Mouse (Mus musculus) liver, embryonic 15.5 days (tissue): ENCODE results near the gene Sfn. TPM values are rescaled to one million over a fixed set of nuclear protein-coding genes. Genes with fewer than 3 reads are reported as not detected.
"Not testable (repeated sequence)": the region's sequence is repeated elsewhere in the genome, so short reads cannot be mapped to it uniquely, and the experiment has no call there.

Experiments
- ATAC-seq: fragments of 200-750 bp; cut with Nextera tagmentation; 2 replicates; pipeline ENCODE4 v1.8.0; 2017; ENCODE audit warnings: moderate number of reproducible peaks, mild to moderate bottlenecking, moderate library complexity; ENCODE audit not compliant: insufficient read depth
- H3K27ac ChIP-seq: fragments of 300-500 bp; sonication (generic); replicated peaks from 2 replicates; pipeline ENCODE4 v1.5.1; 2015; ENCODE audit warnings: mild to moderate bottlenecking, inconsistent platforms
- H3K27me3 ChIP-seq: fragments of 300-500 bp; sonication (generic); 2 replicates; pipeline ENCODE4 v1.6.1; 2015; ENCODE audit warnings: mild to moderate bottlenecking, inconsistent platforms
- H3K36me3 ChIP-seq: fragments of 300-500 bp; sonication (generic); replicated peaks from 2 replicates; pipeline ENCODE4 v1.6.1; 2015; ENCODE audit warnings: moderate library complexity, mild to moderate bottlenecking, inconsistent platforms
- H3K4me1 ChIP-seq: fragments of 300-500 bp; sonication (generic); replicated peaks from 2 replicates; pipeline ENCODE4 v1.6.1; 2015; ENCODE audit warnings: inconsistent platforms
- H3K4me2 ChIP-seq: fragments of 300-500 bp; sonication (generic); 2 replicates; pipeline ENCODE4 v1.6.1; 2015; ENCODE audit warnings: moderate library complexity, mild to moderate bottlenecking, inconsistent platforms
- H3K4me3 ChIP-seq: fragments of 300-500 bp; sonication (generic); replicated peaks from 2 replicates; pipeline ENCODE4 v1.5.1; 2015; ENCODE audit warnings: mild to moderate bottlenecking, inconsistent platforms
- H3K9ac ChIP-seq: fragments of 300-500 bp; sonication (generic); 2 replicates; pipeline ENCODE4 v1.6.1; 2015; ENCODE audit warnings: moderate library complexity, mild to moderate bottlenecking, inconsistent platforms
- H3K9me3 ChIP-seq: fragments of 300-500 bp; sonication (generic); replicated peaks from 2 replicates; pipeline ENCODE4 v1.6.1; 2016; ENCODE audit warnings: inconsistent platforms
- WGBS: fragments of 180-500 bp; shearing (Covaris S2); methylation state at CpG from one replicate; pipeline ENCODE4 v1.1.7; 2015; ENCODE audit warnings: mixed read lengths; ENCODE audit not compliant: insufficient replicate concordance; 5-methylcytosine and 5-hydroxymethylcytosine counted together
- polyA plus RNA-seq: library from polyadenylated mRNA; unstranded; fragments of >200 nt; fragmentation: Nextera tagmentation; extraction: Ambion mirVana; gene quantifications from 2 replicates; pipeline ENCODE4 v1.2.1, GENCODE M21; 2015

Gene Sfn
- 0.47 and 0.69 TPM in 2 replicates for polyA plus RNA-seq

DNA sequence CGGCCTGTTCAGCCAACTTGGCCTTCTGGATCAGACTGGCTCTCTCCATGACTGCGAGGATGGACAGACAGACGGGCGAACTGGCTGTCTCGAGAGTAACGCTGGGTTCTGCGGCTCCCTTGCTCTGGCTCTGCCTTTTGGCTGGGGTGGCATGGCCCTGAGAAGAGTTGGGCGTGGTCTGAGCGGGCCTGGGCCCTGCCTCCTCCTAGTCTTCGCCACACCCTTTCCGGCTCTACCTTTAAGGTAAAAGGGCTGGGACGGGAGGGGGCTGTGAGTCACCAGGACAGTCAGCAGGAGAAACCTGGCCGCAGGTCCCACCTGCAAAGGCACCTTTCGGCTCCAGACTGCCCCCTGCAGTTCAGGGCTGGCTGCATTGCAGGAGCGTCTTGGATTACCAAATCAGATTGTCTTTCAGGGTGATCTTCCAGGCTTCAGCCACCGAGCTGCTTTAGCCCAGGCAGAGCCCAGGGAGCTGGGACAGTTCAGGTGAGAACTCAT, at the start of gene Sfn:
Gene Sfn (minus strand): TSS at position 448 of the 498 bp plus-strand sequence.
- ATAC-seq: no peak
- peaks cover 33% of the 10 kb centered on the region for H3K4me1 ChIP-seq
- peak within 1 kb of the TSS; percentile 35 for H3K4me3 ChIP-seq
- no peaks in the 10 kb centered on the region for H3K9me3 ChIP-seq
- no peak within 1 kb of the TSS for H3K9ac ChIP-seq
- no peak within 1 kb of the TSS for H3K27ac ChIP-seq
- peak within 1 kb of the TSS; percentile 63 for H3K4me2 ChIP-seq
- WGBS: 2% methylated on average over 16 of the region's 16 CpGs
- peaks cover 57% of the 10 kb centered on the region for H3K27me3 ChIP-seq
- H3K36me3 ChIP-seq: no peaks in the 10 kb centered on the region; the same call in 1 of the 2 replicates

DNA sequence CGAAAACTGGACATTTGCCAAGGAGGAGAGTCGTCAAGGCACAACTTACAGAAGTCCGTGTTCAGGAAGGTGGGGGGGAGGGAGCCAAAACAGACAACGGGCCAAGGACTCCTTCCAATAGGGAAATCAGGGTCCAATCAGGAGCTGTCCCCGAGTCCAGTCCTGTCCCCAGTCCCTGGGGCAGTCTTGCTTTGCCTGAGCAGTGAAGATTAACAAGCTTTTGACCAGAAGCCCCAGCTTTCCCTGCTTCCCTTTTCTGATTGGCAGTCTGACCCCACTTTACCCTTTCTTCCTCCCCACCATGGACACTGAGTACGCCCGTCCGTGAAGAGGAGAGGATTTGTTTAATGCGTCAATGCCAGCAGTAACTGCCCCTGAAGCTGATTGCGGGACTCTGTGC, 49.5 kb upstream of the Sfn start:
- no peak for ATAC-seq
- H3K27ac ChIP-seq: 0 out of 2 replicates have a peak overlapping the region, but pooled peaks have one; percentile 3
- 47% methylated on average over 10 of the region's 10 CpGs for WGBS

DNA sequence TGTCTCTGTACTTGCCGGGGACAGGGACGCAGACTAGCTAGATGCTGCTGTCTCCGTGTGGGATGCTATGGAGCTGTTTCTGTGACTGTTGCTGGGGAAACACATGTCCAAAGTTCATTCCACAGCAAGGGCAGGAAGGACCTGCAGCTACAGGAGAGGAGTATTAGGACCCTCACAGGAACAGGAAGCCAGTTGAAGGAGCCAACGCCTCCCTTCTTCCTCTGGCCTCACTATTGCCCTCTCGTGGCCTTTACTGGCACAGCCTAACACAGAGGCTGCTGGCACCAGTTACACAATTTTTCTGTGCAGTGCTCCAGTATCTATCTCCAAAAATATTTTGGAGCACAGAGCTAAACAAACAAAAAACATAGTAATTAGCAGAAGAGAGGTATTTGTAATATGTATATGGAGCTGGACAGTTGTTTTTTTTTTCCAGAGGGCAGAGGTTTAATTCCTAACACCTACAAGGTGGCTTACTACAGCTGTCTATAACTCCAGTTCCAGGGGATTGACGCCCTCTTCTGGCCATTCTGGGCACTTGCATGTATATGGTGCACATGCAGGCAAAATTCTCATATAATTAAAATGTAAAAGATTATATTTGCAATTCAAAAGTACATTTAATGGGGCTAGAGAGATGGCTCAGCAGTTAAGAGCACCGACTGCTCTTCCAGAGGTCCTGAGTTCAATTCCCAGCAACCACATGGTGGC, 48.2 kb upstream of the Sfn start, which contains the start of gene Zdhhc18:
Gene Zdhhc18 (minus strand): TSS at position 166 of the 711 bp plus-strand sequence.
- H3K9ac ChIP-seq: peak within 1 kb of the TSS; percentile 20; the same call in 1 of the 2 replicates
- H3K4me1 ChIP-seq: peaks cover 17% of the 10 kb centered on the region
- 32% methylated on average over 7 of the region's 7 CpGs for WGBS
- H3K27me3 ChIP-seq: no peaks in the 10 kb centered on the region
- H3K4me2 ChIP-seq: peak within 1 kb of the TSS; percentile 61
- H3K27ac ChIP-seq: peak within 1 kb of the TSS; percentile 38; the same call in 1 of the 2 replicates
- no peaks in the 10 kb centered on the region for H3K9me3 ChIP-seq
- peak within 1 kb of the TSS; percentile 46 for H3K4me3 ChIP-seq
- no peaks in the 10 kb centered on the region for H3K36me3 ChIP-seq
- ATAC-seq: peak; percentile 57; the same call in 1 of the 2 replicates

More for the DNA sequence above, 49.5 kb upstream of the Sfn start:
- Histone ChIP-seq H3K4me1 (peaks cover 17% of the 10 kb centered on the region), H3K27me3 (no peaks in the 10 kb centered on the region), H3K4me3 (no peak overlapping the region), H3K36me3 (no peaks in the 10 kb centered on the region), H3K4me2 (no peak overlapping the region), H3K9me3 (no peaks in the 10 kb centered on the region), H3K9ac (no peak overlapping the region)

DNA sequence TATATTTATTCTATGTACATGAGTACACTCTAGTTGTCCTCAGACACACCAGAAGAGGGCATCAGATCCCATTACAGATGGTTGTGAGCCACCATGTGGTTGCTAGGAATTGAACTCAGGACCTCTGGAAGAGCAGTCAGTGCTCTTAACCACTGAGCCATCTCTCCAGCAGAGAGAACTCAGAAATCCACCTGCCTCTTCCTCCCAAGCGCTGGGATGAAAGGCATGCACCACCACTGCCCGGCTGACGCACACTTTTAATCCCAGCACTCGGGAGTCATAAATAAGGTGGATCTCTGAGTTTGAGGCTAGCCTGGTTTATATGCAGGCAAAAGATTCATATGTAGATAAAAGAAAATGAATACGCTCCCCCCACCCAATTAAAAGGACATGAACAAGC, 47.5 kb upstream of the Sfn start:
- Histone ChIP-seq H3K4me1 (peaks cover 17% of the 10 kb centered on the region), H3K4me3 (peak overlapping the region; percentile 46), H3K27ac (peak overlapping the region; percentile 38; the same call in 1 of the 2 replicates), H3K4me2 (peak overlapping the region; percentile 61)
- H3K9ac ChIP-seq, H3K36me3 ChIP-seq, H3K9me3 ChIP-seq, ATAC-seq, H3K27me3 ChIP-seq: not testable (repeated sequence)
- 70% methylated on average over 5 of the region's 5 CpGs for WGBS

DNA sequence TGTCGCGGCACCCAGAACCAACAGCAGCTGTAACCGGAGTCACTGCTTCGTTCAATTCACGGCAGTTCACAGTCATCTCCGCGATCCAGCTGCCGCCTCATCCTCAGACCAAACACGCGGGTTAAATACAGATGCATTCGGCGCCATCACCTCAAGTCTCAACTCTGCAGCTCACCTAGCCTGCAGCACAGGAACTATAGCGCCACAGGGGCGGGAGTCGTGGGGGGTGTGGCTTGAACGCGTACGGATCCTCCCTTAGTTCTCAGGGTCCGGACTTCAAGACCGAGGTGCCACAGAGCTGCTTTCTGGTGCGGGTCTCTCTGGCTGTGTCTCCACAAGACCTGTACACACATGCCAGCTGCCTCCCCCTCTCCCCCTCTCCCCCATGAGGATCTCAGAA, 43.7 kb upstream of the Sfn start:
- no peaks in the 10 kb centered on the region for H3K27me3 ChIP-seq
- 66% methylated on average over 21 of the region's 21 CpGs for WGBS
- H3K4me2 ChIP-seq: no peak overlapping the region
- no peak overlapping the region for H3K9ac ChIP-seq
- ATAC-seq: no peak
- H3K9me3 ChIP-seq: no peaks in the 10 kb centered on the region
- H3K4me3 ChIP-seq: no peak overlapping the region
- H3K36me3 ChIP-seq: no peaks in the 10 kb centered on the region
- peaks cover 11% of the 10 kb centered on the region for H3K4me1 ChIP-seq
- H3K27ac ChIP-seq: no peak overlapping the region

DNA sequence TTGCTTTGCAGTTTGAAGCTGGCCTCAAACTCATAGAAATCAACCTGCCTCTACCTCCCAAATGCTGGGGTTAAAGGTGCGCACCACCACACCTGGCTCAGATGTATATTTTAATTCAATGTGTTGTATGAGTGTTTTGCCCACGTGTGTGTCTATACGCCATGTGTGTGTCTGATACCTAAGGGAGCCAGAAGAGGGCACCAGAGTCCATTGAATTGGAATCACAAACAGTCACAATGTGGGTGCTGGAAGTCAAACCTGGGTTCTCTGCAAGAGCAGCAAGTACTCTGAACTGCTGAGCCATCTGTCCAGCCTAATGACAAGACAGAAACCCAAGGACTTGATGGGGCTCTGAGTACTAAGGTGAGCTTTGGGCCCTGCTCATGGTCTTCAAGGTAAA, 43.2 kb upstream of the Sfn start:
- Histone ChIP-seq H3K27me3 (no peaks in the 10 kb centered on the region), H3K27ac (no peak overlapping the region), H3K36me3 (no peaks in the 10 kb centered on the region), H3K4me3 (no peak overlapping the region), H3K4me2 (no peak overlapping the region), H3K4me1 (peaks cover 8% of the 10 kb centered on the region), H3K9me3 (no peaks in the 10 kb centered on the region), H3K9ac (no peak overlapping the region)
- 79% methylated on average over 3 of the region's 3 CpGs for WGBS
- no peak for ATAC-seq

DNA sequence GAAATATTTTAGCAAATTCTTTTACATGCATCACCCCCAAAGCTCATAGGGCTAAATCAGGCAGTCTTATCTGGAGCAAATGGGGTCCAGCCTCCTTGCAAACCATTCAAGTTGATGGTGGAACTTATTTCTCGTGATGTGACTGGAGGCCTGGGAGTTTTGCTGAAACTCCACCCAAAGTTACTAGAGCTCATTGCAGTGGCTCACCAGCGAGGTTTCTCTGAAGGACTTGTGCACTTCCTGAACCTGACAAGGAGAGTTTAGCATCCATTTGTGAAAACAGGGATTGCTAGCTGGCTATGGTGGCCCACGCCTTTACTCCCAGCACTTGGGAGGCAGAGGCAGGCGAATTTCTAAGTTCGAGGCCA, 32.1 kb upstream of the Sfn start:
- Histone ChIP-seq H3K27ac (no peak overlapping the region), H3K4me3 (no peak overlapping the region), H3K4me1 (peaks cover 31% of the 10 kb centered on the region), H3K36me3 (no peaks in the 10 kb centered on the region), H3K9ac (no peak overlapping the region), H3K27me3 (no peaks in the 10 kb centered on the region), H3K9me3 (no peaks in the 10 kb centered on the region), H3K4me2 (peak overlapping the region; percentile 94)
- no peak for ATAC-seq
- WGBS: 65% methylated on average over 5 of the region's 5 CpGs

DNA sequence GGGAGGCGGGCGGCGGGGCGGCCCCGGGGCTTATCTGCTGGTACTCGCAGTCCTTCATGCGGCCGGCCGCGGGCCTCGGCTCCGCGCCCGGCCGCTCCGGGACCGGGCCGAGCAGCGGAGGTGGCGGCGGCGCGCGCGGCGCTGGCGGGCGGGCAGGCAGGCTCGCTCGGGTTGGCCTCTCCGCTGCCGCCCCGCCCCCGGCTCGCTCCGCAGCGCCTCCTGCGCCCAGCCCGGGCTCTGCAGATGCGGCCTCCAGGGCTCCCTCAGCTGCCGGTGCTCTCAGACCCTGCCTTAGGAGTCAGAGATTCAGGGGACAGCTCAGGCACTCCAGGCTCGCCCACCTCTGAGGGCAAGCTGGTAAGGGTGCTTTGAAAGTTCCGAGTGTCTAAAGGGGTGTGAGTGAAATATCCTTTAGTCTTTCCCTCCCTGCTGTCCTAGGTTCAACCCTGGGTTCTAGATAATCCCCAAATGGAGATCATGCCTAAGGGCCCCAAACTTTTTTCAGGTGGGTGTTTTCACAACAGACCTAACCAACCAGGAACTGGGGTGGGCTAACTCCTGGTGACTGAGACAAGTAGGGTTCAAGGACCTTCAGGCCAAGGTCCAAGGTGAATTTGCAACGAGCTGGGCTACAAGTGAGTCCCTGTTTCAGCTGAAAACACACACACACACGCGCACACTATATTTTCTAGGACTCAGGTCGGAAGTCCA, 31.5 kb upstream of the Sfn start:
- no peaks in the 10 kb centered on the region for H3K27me3 ChIP-seq
- peak overlapping the region; percentile 76 for H3K27ac ChIP-seq
- H3K9ac ChIP-seq: peak overlapping the region; percentile 85
- no peaks in the 10 kb centered on the region for H3K36me3 ChIP-seq
- peak; percentile 82 for ATAC-seq
- no peaks in the 10 kb centered on the region for H3K9me3 ChIP-seq
- 12% methylated on average over 27 of the region's 47 CpGs for WGBS
- H3K4me3 ChIP-seq: peak overlapping the region; percentile 73
- H3K4me1 ChIP-seq: peaks cover 31% of the 10 kb centered on the region
- peak overlapping the region; percentile 94 for H3K4me2 ChIP-seq

DNA sequence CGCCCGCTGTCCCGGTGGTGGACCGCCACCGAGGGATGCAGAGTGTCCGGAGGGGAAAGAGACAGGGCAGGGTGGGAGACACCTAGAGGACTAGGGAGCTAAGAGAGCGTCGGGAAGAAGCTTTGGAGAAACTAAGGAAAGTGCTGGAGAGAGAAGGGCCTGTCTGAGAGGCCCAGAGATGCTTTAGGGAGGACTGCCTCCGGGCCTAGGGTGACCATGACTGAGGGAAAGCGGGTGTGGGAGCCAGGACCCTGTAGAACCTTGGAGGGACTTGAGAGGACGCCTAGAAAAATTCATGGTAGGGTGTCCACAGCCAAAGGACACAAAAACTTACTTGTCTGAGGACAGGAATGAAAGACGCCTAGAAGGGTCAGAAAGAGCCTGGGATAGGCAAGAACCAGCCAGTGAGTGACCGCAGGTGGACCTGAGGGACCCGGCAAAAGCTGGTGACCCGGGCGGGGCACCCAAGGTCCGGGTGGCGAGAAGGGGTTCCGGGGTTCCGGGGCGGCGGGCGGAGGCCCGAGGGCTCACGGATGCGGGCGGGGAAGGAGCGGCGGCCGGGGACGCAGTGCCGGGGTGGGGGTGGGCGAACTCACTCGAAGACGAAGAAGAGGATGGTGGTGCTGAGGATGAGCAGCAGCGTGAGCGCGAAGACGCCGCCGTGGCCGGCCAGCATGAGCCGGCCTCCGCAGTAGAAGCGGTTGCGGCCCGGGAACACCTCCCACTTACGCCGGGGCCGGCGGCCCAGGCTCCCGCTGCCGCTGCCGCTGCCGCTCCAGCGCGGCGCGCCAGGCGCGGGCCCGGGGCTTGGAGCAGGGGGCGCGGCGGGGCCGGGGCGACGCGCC, 30.7 kb upstream of the Sfn start:
- H3K9ac ChIP-seq: peak overlapping the region; percentile 85
- ATAC-seq: peak; percentile 65

DNA sequence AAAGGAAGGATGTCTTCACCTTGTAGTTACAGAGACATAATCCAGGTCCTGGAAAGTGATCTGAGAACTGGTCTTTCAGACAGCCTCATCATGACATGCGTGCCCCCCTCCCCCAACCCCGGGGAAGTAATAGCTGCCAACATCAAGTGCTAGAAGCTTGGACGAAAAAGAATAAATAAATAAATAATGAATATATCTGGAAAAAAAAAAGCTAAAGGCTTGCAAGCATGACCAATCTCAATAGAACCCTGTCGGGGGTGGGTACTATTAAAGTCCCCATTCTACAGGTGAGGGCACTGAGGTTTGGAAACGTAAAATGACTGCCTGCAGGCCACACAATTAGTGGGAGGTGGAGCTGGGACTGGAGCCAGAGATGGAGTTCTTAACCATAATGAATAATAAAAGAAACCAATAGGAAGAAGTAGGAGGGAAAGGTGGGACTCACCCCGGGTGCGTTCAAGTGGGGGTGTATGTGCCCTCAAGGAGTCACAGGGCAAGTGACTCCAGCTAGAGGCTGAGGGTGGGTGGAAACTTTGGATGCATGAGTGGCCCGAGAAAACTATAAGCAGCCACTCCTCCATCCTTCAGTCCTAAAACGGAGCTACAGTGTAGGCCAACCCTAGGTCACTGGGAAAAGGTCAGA, 29.9 kb upstream of the Sfn start:
- WGBS: 40% methylated on average over 9 of the region's 9 CpGs
- Histone ChIP-seq H3K9me3 (no peaks in the 10 kb centered on the region), H3K27me3 (no peaks in the 10 kb centered on the region), H3K9ac (peak overlapping the region; percentile 85), H3K4me2 (peak overlapping the region; percentile 94), H3K4me3 (peak overlapping the region; percentile 73), H3K4me1 (peaks cover 33% of the 10 kb centered on the region), H3K36me3 (peaks cover 2% of the 10 kb centered on the region; the same call in 1 of the 2 replicates), H3K27ac (no peak overlapping the region)
- no peak for ATAC-seq

More for the DNA sequence above, 30.7 kb upstream of the Sfn start:
- Histone ChIP-seq H3K4me3 (peak overlapping the region; percentile 73), H3K36me3 (no peaks in the 10 kb centered on the region), H3K27me3 (no peaks in the 10 kb centered on the region), H3K4me1 (peaks cover 31% of the 10 kb centered on the region), H3K9me3 (no peaks in the 10 kb centered on the region), H3K27ac (peak overlapping the region; percentile 76), H3K4me2 (peak overlapping the region; percentile 94)
- WGBS: 2% methylated on average over 68 of the region's 69 CpGs
